Mouse (Mus musculus) NIH3T3 (cell line): ENCODE results near the gene Mrc2.

Experiments
- DNase-seq: peaks from one replicate; pipeline ENCODE4 v3.0.0-alpha.2; 2012; ENCODE audit warnings: low read depth

Mrc2 gene

DNA sequence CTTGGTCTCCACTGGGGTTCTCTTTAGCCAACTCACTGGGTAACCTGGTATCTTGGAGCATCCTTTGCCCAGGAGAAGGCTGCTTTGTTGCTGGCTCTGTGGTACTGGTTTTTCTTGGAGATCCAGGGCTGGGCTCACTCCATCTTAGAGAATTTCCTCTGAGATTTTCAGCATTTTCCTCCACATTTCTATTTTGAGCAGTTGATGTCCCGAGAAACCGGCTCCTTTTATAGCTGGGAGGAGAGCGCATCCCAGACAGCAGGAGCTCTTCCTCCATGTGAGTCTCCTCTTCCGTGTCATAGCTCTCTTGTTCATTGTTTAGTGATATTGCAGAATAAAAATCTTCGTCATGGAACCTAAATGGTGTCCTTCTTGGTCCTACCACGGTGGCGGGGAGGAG, 97.8 kb downstream of the Mrc2 start:
- DNase-seq: no peak
